Comparison of ENCODE assay signal across 22 mouse cellular contexts in the genomic region with DNA sequence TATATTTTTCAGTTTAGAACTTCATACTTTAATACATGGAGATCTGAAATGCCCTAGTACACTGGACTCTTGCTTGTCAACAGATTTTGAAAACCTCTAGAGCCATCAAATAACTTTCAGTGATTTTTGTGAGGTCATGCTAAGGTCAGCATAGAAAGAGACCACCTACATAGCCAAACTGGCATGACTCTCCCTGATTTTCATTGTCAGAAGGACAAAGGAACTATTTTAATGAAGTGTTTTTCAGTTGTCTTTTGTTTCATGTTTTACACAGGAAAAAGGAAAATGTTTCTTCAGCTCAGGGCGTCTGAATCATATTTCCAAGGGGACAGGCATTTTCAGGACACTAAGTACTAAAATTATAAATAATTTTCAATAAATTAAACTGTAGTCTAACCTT.
"Had no signal": no experiment of that assay in that cellular context is flagged by ENCODE, and none has a peak within 500 bp of the region (broad histone marks: within the 10 kb centered on the region; RNA-seq: fewer than 3 reads in every experiment).

No protein-coding gene starts in this region.

- H3K4me2 ChIP-seq: intestine, embryonic 15.5 days; limb, embryonic 13.5 days; liver, embryonic 12.5 days; liver, embryonic 15.5 days; lung, embryonic 15.5 days; midbrain, embryonic 12.5 days; midbrain, embryonic 15.5 days; neural tube, embryonic 13.5 days; stomach, embryonic 15.5 days had no signal

- DNase-seq: kidney, adult 11 months; kidney, postnatal 10 days; kidney, postnatal 4 days; liver; lung, adult 18-20 months; lung, postnatal 10 days; lung, postnatal 4 days; right cerebral cortex, adult 18-20 months; right cerebral cortex, postnatal 14 days; spleen, adult 18-20 months; thymus, postnatal 25 days had no signal

- H3K9ac ChIP-seq: intestine, embryonic 15.5 days; limb, embryonic 13.5 days; liver, embryonic 12.5 days; liver, embryonic 15.5 days; lung, embryonic 15.5 days; midbrain, embryonic 12.5 days; midbrain, embryonic 15.5 days; neural tube, embryonic 13.5 days; stomach, embryonic 15.5 days had no signal

- H3K36me3 ChIP-seq: intestine, embryonic 15.5 days; limb, embryonic 10.5 days; limb, embryonic 13.5 days; liver, embryonic 12.5 days; liver, embryonic 15.5 days; lung, embryonic 15.5 days; midbrain, embryonic 12.5 days; midbrain, embryonic 15.5 days; neural tube, embryonic 13.5 days; stomach, embryonic 15.5 days had no signal

- ATAC-seq: intestine, embryonic 15.5 days; liver, embryonic 12.5 days; midbrain, embryonic 15.5 days had no signal

- H3K4me3 ChIP-seq: intestine, embryonic 15.5 days; limb, embryonic 10.5 days; limb, embryonic 13.5 days; liver, embryonic 12.5 days; liver, embryonic 15.5 days; lung, embryonic 15.5 days; midbrain, embryonic 12.5 days; midbrain, embryonic 15.5 days; myocyte; neural tube, embryonic 13.5 days; stomach, embryonic 15.5 days had no signal

- H3K9me3 ChIP-seq: intestine, embryonic 15.5 days; limb, embryonic 10.5 days; limb, embryonic 13.5 days; liver, embryonic 12.5 days; liver, embryonic 15.5 days; lung, embryonic 15.5 days; midbrain, embryonic 12.5 days; midbrain, embryonic 15.5 days; neural tube, embryonic 13.5 days; stomach, embryonic 15.5 days had no signal

- H3K27me3 ChIP-seq: intestine, embryonic 15.5 days; limb, embryonic 13.5 days; liver, embryonic 12.5 days; liver, embryonic 15.5 days; lung, embryonic 15.5 days; midbrain, embryonic 12.5 days; midbrain, embryonic 15.5 days; neural tube, embryonic 13.5 days; stomach, embryonic 15.5 days had no signal

- H3K4me1 ChIP-seq: intestine, embryonic 15.5 days; limb, embryonic 10.5 days; liver, embryonic 12.5 days; liver, embryonic 15.5 days; lung, embryonic 15.5 days; midbrain, embryonic 12.5 days; midbrain, embryonic 15.5 days; neural tube, embryonic 13.5 days; stomach, embryonic 15.5 days had no signal

- H3K27ac ChIP-seq: intestine, embryonic 15.5 days; limb, embryonic 10.5 days; limb, embryonic 13.5 days; liver, embryonic 12.5 days; liver, embryonic 15.5 days; lung, embryonic 15.5 days; midbrain, embryonic 12.5 days; midbrain, embryonic 15.5 days; neural tube, embryonic 13.5 days; stomach, embryonic 15.5 days had no signal
